In genomic region chrX:98856046-98856445, GRCm38 (mm10) we compare ENCODE assay signal across 14 mouse cellular contexts. TPM values are rescaled to one million over a fixed set of nuclear protein-coding genes. Genes with fewer than 3 reads are reported as not detected.
DNase-seq lines count a peak whose midpoint lies in the region; ATAC-seq and TF ChIP-seq lines count a peak whose summit lies in the region.
"Had no signal": no experiment of that assay in that cellular context is flagged by ENCODE, and none has a peak within 500 bp of the region (broad histone marks: within the 10 kb centered on the region; RNA-seq: fewer than 3 reads in every experiment).

No protein-coding gene starts in this region.

- DNase-seq in limb, embryonic 10.5 days (ENCODE audit: low spot score): no peak
- DNase-seq in adrenal gland, postnatal 10 days: peak; percentile 50
- DNase-seq in gastrocnemius, adult 2 months: peak; percentile 68
- DNase-seq in lung, postnatal 0 days (ENCODE audit: low spot score): peak; percentile 41
- DNase-seq in embryonic facial prominence, embryonic 10.5 days (ENCODE audit: low spot score): no peak
- DNase-seq in cerebellum, postnatal 4 days (ENCODE audit: low spot score in 2 of 2): no peak
- no peak for DNase-seq in layer of hippocampus, adult 9-10 months (ENCODE audit: low spot score)
- DNase-seq: kidney, adult 11 months; thymus, adult 2 months had no signal

- 53% methylated on average over 2 of the region's 2 CpGs for WGBS in limb, embryonic 15.5 days
- WGBS in limb, embryonic 10.5 days: 90% methylated on average over 2 of the region's 2 CpGs
- 68% methylated on average over 2 of the region's 2 CpGs for WGBS in lung, postnatal 0 days
- WGBS in embryonic facial prominence, embryonic 10.5 days: 89% methylated on average over 2 of the region's 2 CpGs

- H3K4me3 ChIP-seq in limb, embryonic 15.5 days: no peak overlapping the region
- H3K4me3 ChIP-seq in limb, embryonic 10.5 days: no peak overlapping the region
- H3K4me3 ChIP-seq in gastrocnemius, adult 2 months: no peak overlapping the region
- no peak overlapping the region for H3K4me3 ChIP-seq in lung, postnatal 0 days (ENCODE audit: low read depth, low read length)
- no peak overlapping the region for H3K4me3 ChIP-seq in embryonic facial prominence, embryonic 10.5 days
- H3K4me3 ChIP-seq: forebrain, embryonic 12.5 days; heart, embryonic 15.5 days had no signal

- no peaks in the 10 kb centered on the region for H3K36me3 ChIP-seq in limb, embryonic 15.5 days
- no peaks in the 10 kb centered on the region for H3K36me3 ChIP-seq in limb, embryonic 10.5 days
- no peaks in the 10 kb centered on the region for H3K36me3 ChIP-seq in lung, postnatal 0 days (ENCODE audit: insufficient read depth, low read length)
- no peaks in the 10 kb centered on the region for H3K36me3 ChIP-seq in embryonic facial prominence, embryonic 10.5 days (replicated peaks)
- H3K36me3 ChIP-seq: forebrain, embryonic 12.5 days; heart, embryonic 15.5 days had no signal

- H3K4me1 ChIP-seq in limb, embryonic 15.5 days: no peaks in the 10 kb centered on the region
- no peaks in the 10 kb centered on the region for H3K4me1 ChIP-seq in limb, embryonic 10.5 days
- H3K4me1 ChIP-seq in lung, postnatal 0 days (ENCODE audit: insufficient read depth, low read depth, low read length): no peaks in the 10 kb centered on the region; the same call in 1 of the 2 replicates
- H3K4me1 ChIP-seq in embryonic facial prominence, embryonic 10.5 days: no peaks in the 10 kb centered on the region
- H3K4me1 ChIP-seq: forebrain, embryonic 12.5 days; heart, embryonic 15.5 days had no signal

- no peak overlapping the region for H3K4me2 ChIP-seq in limb, embryonic 15.5 days
- no peak overlapping the region for H3K4me2 ChIP-seq in lung, postnatal 0 days (replicated peaks; ENCODE audit: low read depth, low read length)
- H3K4me2 ChIP-seq: forebrain, embryonic 12.5 days; heart, embryonic 15.5 days had no signal

- no peaks in the 10 kb centered on the region for H3K9me3 ChIP-seq in limb, embryonic 15.5 days
- H3K9me3 ChIP-seq in limb, embryonic 10.5 days (replicated peaks): no peaks in the 10 kb centered on the region
- no peaks in the 10 kb centered on the region for H3K9me3 ChIP-seq in lung, postnatal 0 days (ENCODE audit: low read length)
- H3K9me3 ChIP-seq in embryonic facial prominence, embryonic 10.5 days: no peaks in the 10 kb centered on the region
- H3K9me3 ChIP-seq: forebrain, embryonic 12.5 days; heart, embryonic 15.5 days had no signal

- TF ChIP-seq EP300 in lung, postnatal 0 days (IDR thresholded peaks at IDR 0.05): no peak

- intact Hi-C loops in gastrocnemius, adult 2 months (cut with DNase I): no loop called here

- no peak for TF ChIP-seq CTCF in gastrocnemius, adult 2 months (IDR thresholded peaks at IDR 0.05)
- no peak for TF ChIP-seq CTCF in lung, postnatal 0 days (IDR thresholded peaks at IDR 0.05)

- H3K27ac ChIP-seq in limb, embryonic 15.5 days: peak overlapping the region; percentile 71
- no peak overlapping the region for H3K27ac ChIP-seq in limb, embryonic 10.5 days
- H3K27ac ChIP-seq in gastrocnemius, adult 2 months: peak overlapping the region; percentile 66
- no peak overlapping the region for H3K27ac ChIP-seq in lung, postnatal 0 days (ENCODE audit: low read length)
- H3K27ac ChIP-seq in embryonic facial prominence, embryonic 10.5 days (replicated peaks): no peak overlapping the region
- H3K27ac ChIP-seq: forebrain, embryonic 12.5 days; heart, embryonic 15.5 days had no signal

- ATAC-seq in limb, embryonic 15.5 days (ENCODE audit: insufficient number of reproducible peaks, low FRiP score, low TSS enrichment, low read depth): no peak
- no peak for ATAC-seq in lung, postnatal 0 days

- peaks cover 4% of the 10 kb centered on the region; the same call in 1 of the 2 replicates for H3K27me3 ChIP-seq in limb, embryonic 15.5 days
- H3K27me3 ChIP-seq in limb, embryonic 10.5 days (ENCODE audit: low read depth, poor library complexity, severe bottlenecking): peaks cover 86% of the 10 kb centered on the region
- H3K27me3 ChIP-seq in lung, postnatal 0 days (replicated peaks; ENCODE audit: insufficient read depth, low read length): no peaks in the 10 kb centered on the region
- peaks cover 40% of the 10 kb centered on the region for H3K27me3 ChIP-seq in embryonic facial prominence, embryonic 10.5 days (replicated peaks; ENCODE audit: low read depth, poor library complexity, severe bottlenecking)
- H3K27me3 ChIP-seq: CH12.LX; heart, embryonic 15.5 days had no signal

- H3K9ac ChIP-seq in limb, embryonic 15.5 days: no peak overlapping the region
- no peak overlapping the region for H3K9ac ChIP-seq in lung, postnatal 0 days (replicated peaks; ENCODE audit: low read depth)
- H3K9ac ChIP-seq: forebrain, embryonic 12.5 days; heart, embryonic 15.5 days had no signal

RNA-seq across cellular contexts. Expression of gene Ophn1, which starts 34.8 kb away (rescaled TPM):
- 26.3 and 28.4 TPM in 2 replicates for polyA plus RNA-seq in limb, embryonic 15.5 days (2015; fragmentation: Nextera tagmentation; extraction: Ambion mirVana)
- polyA plus RNA-seq in limb, embryonic 10.5 days (2016; fragmentation: Nextera tagmentation; extraction: Ambion mirVana): 5.7 and 10.0 TPM in 2 replicates
- total RNA-seq in adrenal gland, postnatal 10 days (2021): 10 to 100 TPM; 23.4 to 25.6 TPM
- 1 to 10 TPM; 3.5 to 3.9 TPM for total RNA-seq in gastrocnemius, adult 2 months (2021)
- 17.7 and 18.9 TPM in 2 replicates for polyA plus RNA-seq in lung, postnatal 0 days (2015; fragmentation: Nextera tagmentation; extraction: Ambion mirVana)
- polyA plus RNA-seq in embryonic facial prominence, embryonic 10.5 days (2016; fragmentation: Nextera tagmentation; extraction: Ambion mirVana): 12.2 and 13.3 TPM in 2 replicates
- total RNA-seq: CH12.LX; monocyte, adult 5-6 weeks had no signal

Comparison
In these comparisons a context has a peak if more than half of its experiments do, and no peak if none do; other contexts are left out.
1. H3K27ac ChIP-seq: peak in limb, embryonic 15.5 days (single experiment) and gastrocnemius, adult 2 months (single experiment); none in limb, embryonic 10.5 days (single experiment), lung, postnatal 0 days (single experiment) and embryonic facial prominence, embryonic 10.5 days (single experiment).
2. DNase-seq: peak in adrenal gland, postnatal 10 days (single experiment), gastrocnemius, adult 2 months (single experiment) and lung, postnatal 0 days (single experiment); none in limb, embryonic 10.5 days (single experiment), embryonic facial prominence, embryonic 10.5 days (single experiment), cerebellum, postnatal 4 days (0 of 2) and layer of hippocampus, adult 9-10 months (single experiment).